Mouse (Mus musculus): ENCODE measurements at regions not wholly inside any gene's neighbourhood (a gene's known extent, or its start where the extent isn't known, plus 50 kb on each side); places are given as distances from the start of the nearest gene placed in this dataset.
"Not testable (repeated sequence)": the region's sequence is repeated elsewhere in the genome, so short reads cannot be mapped to it uniquely, and the experiment has no call there.

GRCm38 (mm10) chr3:50654441-50654840, 211.0 kb upstream of the Slc7a11 start:
- ChIA-PET CTCF (no interaction called here), POLR2A (no interaction called here)

DNA sequence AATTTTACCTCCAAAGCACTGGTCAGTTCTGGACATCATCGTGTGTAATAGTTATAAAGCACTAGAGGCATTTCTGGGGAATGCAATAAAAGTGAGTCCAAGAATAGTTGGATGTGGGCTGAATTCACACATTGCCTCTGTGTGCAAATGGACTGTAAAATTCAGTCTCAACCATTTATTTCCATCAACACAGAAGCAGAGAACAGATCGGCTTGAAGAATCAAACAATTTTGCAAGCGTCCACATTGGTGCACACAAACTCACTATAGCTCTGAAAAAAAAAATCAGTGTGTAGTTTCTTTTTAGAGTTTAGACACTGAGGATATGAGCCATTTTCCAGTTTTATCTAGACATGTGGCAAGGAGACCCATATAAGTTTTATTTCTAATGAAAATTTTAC, 208.9 kb upstream of the Slc7a11 start:
- CTCF ChIA-PET: no interaction called here

DNA sequence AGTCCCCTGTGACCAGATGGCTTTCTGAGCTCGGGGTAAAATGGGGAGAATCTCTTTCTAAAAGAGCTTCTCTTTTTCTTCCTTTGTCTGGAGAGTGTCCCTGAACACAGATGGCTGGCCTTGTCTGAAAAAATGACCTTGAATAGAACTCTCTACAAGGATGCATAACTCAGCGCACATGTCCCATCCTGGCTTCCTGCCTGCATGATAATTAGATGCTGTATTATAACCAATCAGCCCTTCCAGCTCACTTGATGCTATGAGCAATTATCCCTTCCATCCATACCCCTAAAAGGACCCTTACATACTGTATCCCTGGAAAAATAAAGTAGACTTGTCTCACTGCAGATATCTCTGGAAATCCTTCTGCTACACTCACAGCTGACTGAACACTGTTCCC, 199.7 kb upstream of the Slc7a11 start:
- ChIA-PET POLR2A (no interaction called here), CTCF (no interaction called here)

More for the DNA sequence above, 208.9 kb upstream of the Slc7a11 start:
- POLR2A ChIA-PET: no interaction called here

DNA sequence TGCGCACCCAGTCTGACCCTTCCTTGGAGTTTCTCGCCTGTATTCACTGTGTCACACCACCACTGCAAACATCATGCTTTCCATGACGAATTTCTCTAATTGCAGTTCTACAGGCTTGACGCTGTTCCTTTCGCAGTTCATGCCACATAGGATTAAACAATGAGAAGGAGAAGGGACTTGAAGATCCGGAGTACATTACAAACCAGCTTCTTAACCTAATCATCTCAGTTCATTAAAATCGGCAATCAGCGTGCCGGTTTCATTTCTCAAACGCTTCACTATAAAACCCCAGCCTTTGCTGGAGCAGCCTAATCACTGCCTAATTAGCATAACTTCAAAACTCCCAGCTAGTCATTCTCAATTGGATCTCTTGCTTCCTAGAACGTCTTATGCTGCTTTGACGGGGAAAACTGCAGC, 196.5 kb upstream of the Slc7a11 start:
- ChIA-PET CTCF (no interaction called here), POLR2A (no interaction called here)

DNA sequence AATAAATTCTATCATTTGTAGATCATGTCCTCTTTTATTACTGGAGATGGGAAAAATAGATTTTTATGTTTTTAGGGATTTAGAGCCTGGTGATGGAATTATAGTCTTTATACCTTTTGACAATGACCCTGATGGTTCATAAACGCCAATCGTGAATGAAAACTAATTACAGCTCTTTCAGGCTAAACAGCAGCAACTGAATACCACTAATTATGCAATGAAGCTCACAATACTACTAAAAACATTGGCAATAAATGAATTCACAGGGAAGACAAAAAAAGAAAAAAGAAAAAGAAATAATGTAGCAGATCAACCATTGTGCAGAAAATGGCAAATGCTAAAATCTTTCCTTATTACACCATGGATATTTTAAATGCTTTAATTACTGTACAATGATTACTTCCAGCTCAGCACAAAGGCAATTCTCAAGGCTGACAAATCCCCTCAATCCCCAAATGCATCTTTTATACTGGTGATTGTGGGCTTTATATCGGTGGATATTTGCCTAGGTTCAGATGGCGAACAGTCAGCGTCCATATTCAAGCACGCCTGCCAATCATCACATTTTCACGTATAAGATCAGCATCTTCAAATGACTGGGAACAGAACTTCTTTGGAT, 191.2 kb upstream of the Slc7a11 start:
- CTCF ChIA-PET: no interaction called here
- POLR2A ChIA-PET: no interaction called here

DNA sequence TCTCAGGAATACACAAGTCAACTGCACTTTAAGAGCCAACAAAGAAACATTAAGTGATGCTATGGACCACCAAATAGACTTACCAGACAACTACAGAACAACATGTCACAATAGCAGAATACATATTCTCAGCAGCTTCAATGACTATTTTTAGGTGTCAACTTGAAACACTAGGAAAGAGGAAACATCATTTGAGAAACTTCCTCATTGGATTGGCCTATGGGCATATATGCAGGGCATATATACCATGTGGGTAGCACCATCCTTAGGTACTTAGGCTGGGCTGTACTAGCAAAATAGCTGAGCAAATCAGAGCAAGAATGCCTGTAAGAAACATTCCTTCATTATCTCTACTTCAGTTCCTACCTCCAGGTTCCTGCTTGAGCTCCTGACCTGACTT, 187.9 kb upstream of the Slc7a11 start:
- CTCF ChIA-PET: no interaction called here
- POLR2A ChIA-PET: no interaction called here

DNA sequence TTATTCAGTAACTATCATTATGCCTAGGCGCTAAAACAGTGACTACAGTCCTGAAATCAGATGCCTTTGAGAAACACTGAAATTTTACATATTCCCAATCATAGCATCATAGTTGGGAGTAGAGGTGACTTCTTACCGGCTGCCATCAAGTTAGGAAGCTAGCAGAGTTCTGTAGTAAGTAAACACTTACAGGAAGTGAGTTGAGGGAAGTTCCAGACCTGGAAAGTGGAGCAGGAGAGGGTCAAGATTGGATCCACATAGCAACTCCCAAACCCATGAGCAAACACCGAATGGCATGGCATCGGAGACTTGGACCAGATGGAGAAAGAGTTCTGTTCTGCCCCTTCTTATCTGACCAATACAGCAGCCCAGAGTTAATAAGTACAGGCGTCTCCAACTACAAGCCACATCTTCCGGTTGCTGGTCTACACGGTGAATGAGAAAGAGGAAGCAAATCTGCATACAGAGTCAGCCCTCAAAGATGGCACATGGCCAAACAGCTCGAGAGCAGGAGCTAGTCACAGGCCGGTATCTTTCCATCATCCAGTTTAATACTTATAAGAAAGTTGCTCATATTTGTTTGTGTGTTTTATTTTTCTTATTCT, 184.8 kb upstream of the Slc7a11 start:
- ChIA-PET POLR2A (interaction anchor here in 1 of 4 experiments (0.5 kb wide), 1 partner anchor 75 kb away, joined by 3 read pairs; no protein-coding TSS in a partner anchor), CTCF (no interaction called here)

DNA sequence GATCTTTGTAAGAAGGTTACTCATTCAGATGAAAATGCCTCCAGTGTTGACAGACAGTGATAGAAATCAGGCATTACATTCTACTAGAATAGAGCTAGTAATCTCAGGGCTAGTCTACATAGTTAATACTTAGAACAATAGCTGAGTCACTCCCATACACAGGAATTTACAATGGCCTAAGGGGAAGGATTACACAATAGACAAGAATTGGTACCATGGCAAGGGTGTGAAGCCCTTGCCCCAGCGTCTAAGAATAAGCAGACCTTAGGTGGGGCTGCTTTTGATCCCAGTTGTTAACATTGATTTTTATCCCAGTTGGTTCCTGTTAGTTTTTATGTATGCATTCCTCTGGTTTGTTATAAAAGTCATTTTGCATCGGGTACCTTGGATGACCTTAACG, 177.8 kb upstream of the Slc7a11 start:
- POLR2A ChIA-PET, CTCF ChIA-PET: not testable (repeated sequence)

- ChIA-PET CTCF (no interaction called here), POLR2A (no interaction called here)
Measured at GRCm38 (mm10) chr3:50619061-50619460, 175.6 kb upstream of the Slc7a11 start.

DNA sequence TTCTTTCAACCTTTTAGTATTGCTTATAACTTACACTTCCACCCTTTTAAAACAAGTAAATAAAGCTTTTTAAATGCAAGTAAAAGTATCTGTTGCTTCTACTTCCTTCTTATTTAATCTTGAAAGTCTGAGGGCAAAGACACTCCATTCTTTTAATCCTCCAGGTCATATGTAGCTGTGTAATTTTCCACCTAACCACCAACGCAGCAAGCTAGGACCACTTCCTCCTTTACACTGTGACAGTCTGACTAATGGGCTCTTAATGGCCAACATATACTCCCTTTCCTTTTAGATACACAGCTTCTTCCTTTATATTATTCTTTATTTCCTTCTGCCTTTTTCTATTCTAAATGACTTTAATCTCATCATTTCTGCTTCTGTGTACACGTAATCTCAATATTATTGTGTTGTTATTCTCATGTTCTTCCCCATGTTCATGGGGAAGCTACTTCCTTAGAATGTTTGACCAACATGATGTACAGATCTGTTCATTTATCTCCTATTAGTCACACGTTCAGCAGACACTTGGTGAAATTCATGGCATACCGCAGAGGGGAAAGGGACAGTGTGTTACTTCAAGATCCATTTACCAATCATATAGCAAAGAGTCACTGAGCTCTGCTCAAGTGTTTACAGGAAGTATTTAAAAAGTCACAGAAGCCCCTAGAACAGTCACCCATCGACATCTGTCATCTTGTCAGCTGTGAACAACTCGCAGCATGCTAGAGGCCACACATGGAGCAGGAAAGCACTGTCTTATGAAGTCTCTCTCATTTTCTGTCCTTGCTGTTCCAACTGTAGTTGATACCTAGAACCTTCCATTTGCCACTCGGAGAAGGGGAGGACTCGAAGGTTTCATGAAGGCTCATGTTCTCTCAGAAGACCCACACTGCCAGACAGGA, 172.2 kb upstream of the Slc7a11 start:
- POLR2A ChIA-PET: interaction anchor here in 1 of 4 experiments (1.2 kb wide), 1 partner anchor 10 kb away, joined by 3 read pairs; no protein-coding TSS in a partner anchor
- CTCF ChIA-PET: no interaction called here

DNA sequence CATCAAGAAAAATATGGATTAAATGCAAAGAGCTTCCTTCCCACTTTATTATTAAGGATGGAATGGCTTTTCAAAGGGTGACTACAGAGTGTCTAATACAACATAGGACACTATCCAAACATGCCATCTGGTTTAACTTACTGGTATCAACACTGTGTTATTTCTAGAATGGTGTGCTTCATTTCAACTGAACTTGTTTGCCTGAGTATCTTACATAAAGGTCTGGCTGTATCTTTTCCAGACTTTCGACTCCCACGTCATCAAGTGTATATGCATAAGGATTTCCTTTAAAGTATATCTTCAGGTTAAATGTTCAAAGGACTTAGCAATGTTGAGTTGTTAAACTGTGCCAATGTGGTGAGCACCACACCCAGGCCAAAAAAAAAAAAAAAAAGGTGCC, 169.6 kb upstream of the Slc7a11 start:
- ChIA-PET POLR2A (no interaction called here), CTCF (no interaction called here)

DNA sequence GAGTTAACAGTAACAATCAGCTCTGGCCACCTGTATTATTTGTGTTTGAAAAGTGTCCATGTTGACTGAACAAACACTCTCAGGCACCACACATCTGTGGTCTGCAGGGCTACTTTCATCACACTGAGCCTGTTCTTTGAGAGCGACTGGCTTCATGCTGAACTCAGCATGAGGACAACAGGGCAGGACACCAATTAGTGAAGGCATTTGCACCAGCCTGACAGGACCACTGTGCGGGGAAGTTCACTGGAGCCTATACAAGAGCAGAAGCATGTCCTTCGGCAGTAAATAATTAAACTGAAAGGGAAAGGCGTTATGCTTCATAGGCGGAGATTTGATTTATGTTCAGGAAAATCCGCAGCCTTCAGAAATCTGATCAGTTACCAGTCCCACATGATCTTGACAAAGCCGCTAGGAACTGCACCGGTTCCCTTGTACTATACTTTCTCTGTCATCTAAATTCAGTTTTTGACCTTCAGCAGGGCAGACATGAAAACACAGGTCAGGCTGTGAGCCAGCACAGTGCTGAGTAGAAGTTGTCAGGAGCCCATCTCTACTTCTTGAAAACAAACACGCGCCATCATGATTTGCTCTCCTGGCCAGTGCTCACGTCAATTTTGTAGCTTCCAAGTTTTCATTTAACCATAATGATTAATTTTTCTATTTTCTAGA, 166.1 kb upstream of the Slc7a11 start:
- POLR2A ChIA-PET: no interaction called here
- CTCF ChIA-PET: interaction anchor here in 2 of 4 experiments (0.5 to 0.6 kb wide), 2 partner anchors 165 to 745 kb away, joined by 3 to 4 read pairs; no protein-coding TSS in a partner anchor

GRCm38 (mm10) chr3:50607736-50608135, 164.3 kb upstream of the Slc7a11 start:
- CTCF ChIA-PET: interaction anchor here in 1 of 4 experiments (1.1 kb wide), 1 partner anchor 31 kb away, joined by 3 read pairs; no protein-coding TSS in a partner anchor
- POLR2A ChIA-PET: interaction anchor here in 1 of 4 experiments (0.6 kb wide), 1 partner anchor 307 kb away, joined by 4 read pairs; no protein-coding TSS in a partner anchor

GRCm38 (mm10) chr3:50606986-50607385, 163.6 kb upstream of the Slc7a11 start:
- ChIA-PET CTCF (interaction anchor here in 1 of 4 experiments (1.1 kb wide), 1 partner anchor 30 kb away, joined by 3 read pairs; no protein-coding TSS in a partner anchor), POLR2A (no interaction called here)

GRCm38 (mm10) chr3:50605750-50606149, 162.3 kb upstream of the Slc7a11 start:
- CTCF ChIA-PET: no interaction called here
- POLR2A ChIA-PET: interaction anchor here in 1 of 4 experiments (1.3 kb wide), 1 partner anchor 10 kb away, joined by 3 read pairs; no protein-coding TSS in a partner anchor

- CTCF ChIA-PET: no interaction called here
- POLR2A ChIA-PET: no interaction called here
Measured at GRCm38 (mm10) chr3:50603182-50603581, 159.8 kb upstream of the Slc7a11 start.

DNA sequence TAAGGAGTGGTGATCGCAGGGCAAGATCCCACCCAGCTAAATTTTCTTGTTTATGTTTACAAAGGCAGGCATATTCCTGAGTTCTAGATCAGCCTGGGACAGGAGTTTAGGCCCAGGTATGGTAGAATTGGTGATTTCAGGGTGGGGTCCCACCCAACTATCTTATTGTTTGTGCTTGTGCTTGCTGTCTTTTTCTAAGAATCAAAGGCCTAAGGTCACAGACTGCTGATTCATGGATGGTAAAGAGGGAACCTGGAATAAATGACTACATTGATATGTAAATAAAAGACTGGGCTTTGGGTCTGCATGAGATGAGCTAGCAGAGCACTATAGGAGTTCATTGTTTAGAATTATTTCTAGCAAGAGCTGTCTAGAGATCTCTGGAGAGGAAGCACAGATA, 152.3 kb upstream of the Slc7a11 start:
- ChIA-PET POLR2A (interaction anchor here in 1 of 4 experiments (0.9 kb wide), 1 partner anchor 115 kb away, joined by 3 read pairs; no protein-coding TSS in a partner anchor), CTCF (no interaction called here)

- CTCF ChIA-PET: no interaction called here
- POLR2A ChIA-PET: no interaction called here
Measured at GRCm38 (mm10) chr3:50584323-50584722, 140.9 kb upstream of the Slc7a11 start.

DNA sequence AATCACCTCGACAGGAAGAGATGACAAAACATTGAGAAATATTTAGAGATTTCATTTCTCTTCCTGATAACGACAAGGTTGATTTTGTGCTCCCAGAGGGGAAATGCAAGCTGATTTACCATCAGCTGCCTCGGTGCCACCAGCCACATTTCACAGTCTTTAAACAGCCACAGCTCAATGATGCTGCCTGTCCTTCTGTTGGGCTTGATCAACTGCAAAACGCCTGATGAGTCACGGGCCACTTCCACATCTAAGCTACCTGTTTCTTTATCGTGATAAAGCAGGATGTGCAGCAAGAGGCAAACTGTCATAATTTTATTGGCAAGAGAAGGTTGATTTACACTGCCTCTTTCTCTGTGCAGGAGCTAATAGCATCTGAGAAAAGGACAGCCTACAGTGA, 140.1 kb upstream of the Slc7a11 start:
- ChIA-PET POLR2A (no interaction called here), CTCF (no interaction called here)

GRCm38 (mm10) chr3:50574388-50574787, 131.0 kb upstream of the Slc7a11 start:
- ChIA-PET POLR2A (no interaction called here), CTCF (no interaction called here)

Data from embryonic stem cell, embryonic (primary cell).